Mouse (Mus musculus): ENCODE results near the gene Iqcf6. TPM values are rescaled to one million over a fixed set of nuclear protein-coding genes. Genes with fewer than 3 reads are reported as not detected.
"Not testable (repeated sequence)": the region's sequence is repeated elsewhere in the genome, so short reads cannot be mapped to it uniquely, and the experiment has no call there.

Gene Iqcf6
- polyA plus RNA-seq, 1 experiment from 2014 or later = not detected

DNA sequence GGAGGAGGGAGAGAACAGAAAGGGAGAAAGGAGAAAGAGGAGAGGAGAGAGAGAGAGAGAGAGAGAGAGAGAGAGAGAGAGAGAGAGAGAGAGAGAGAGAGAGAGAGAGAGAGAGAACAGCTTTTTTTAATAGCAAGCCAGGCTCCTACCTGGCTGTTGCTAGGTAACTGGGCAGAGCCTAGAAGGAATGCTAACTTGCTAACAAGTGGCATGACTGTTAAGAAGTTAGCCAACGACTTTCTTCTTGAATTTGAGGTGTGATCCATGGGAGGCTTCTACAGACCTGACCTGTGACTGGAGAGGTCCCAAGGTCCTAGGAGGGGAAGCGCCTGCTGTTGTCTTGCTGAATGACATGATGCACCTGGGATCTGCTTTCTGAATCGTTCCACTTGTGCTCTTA is 11.8 kb upstream of the Iqcf6 start:
- 16% methylated on average over 3 of the region's 3 CpGs for WGBS
- Histone ChIP-seq H3K9ac (ENCODE audit: low read length) (no peak overlapping the region), H3K27me3 (ENCODE audit: control insufficient read depth, insufficient read depth, low read length) (no peaks in the 10 kb centered on the region), H3K9me3 (replicated peaks; ENCODE audit: control insufficient read depth, low read length) (no peaks in the 10 kb centered on the region), H3K4me2 (ENCODE audit: low read depth, low read length) (no peak overlapping the region), H3K27ac (ENCODE audit: low read length) (no peak overlapping the region), H3K36me3 (ENCODE audit: control insufficient read depth, insufficient read depth, low read length) (no peaks in the 10 kb centered on the region), H3K4me3 (replicated peaks; ENCODE audit: low read length) (no peak overlapping the region), H3K4me1 (ENCODE audit: control insufficient read depth, insufficient read depth, low read length) (no peaks in the 10 kb centered on the region)
- ATAC-seq (ENCODE audit: insufficient read depth, low FRiP score) = no peak

DNA sequence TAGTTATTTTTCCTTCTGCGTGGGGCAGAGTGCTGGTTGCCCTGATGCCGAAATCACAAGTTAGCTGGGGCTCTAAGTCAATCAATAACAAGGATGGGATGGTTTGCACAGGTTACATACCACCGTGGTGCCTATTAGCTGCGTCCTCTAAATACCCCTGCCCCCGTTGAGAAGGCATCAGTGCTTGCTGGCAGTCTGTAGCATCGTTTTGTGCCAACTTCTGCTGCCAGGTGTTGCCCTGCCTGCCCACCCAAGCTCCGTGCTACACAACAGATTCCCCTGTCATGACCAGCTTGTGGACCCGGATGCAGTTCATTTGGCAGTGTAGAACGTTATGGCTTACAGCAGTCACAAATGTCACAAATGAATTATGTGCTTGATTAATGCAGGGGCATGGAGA is 10.1 kb upstream of the Iqcf6 start:
- H3K4me1 ChIP-seq (ENCODE audit: control insufficient read depth, insufficient read depth, low read length) = no peaks in the 10 kb centered on the region
- WGBS = 70% methylated on average over 9 of the region's 9 CpGs
- no peaks in the 10 kb centered on the region for H3K9me3 ChIP-seq (replicated peaks; ENCODE audit: control insufficient read depth, low read length)
- H3K9ac ChIP-seq (ENCODE audit: low read length) = no peak overlapping the region
- H3K27ac ChIP-seq (ENCODE audit: low read length) = no peak overlapping the region
- no peaks in the 10 kb centered on the region for H3K27me3 ChIP-seq (ENCODE audit: control insufficient read depth, insufficient read depth, low read length)
- H3K4me2 ChIP-seq (ENCODE audit: low read depth, low read length) = no peak overlapping the region
- ATAC-seq (ENCODE audit: insufficient read depth, low FRiP score) = no peak
- H3K36me3 ChIP-seq (ENCODE audit: control insufficient read depth, insufficient read depth, low read length) = no peaks in the 10 kb centered on the region
- H3K4me3 ChIP-seq (replicated peaks; ENCODE audit: low read length) = no peak overlapping the region

DNA sequence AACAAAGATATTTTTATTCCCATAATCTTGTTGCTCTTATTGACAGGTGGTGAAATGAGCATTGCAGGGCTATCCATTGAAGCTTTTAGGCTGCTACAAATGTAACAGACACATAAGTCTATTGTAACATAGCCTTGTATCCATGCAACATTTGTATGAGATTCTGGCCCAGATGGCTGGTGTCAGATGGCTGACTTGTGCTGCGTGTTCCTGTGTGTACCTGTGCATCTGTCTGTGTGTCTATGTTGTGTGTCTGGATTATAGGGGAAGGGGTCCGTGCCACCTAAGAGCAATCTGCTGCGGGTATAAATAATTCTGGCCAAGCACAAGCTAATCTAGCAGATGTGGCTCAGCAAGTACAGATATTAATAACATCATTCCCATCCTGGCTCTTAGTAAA is 8.9 kb upstream of the Iqcf6 start:
- H3K27me3 ChIP-seq (ENCODE audit: control insufficient read depth, insufficient read depth, low read length) = no peaks in the 10 kb centered on the region
- H3K4me3 ChIP-seq (replicated peaks; ENCODE audit: low read length) = no peak overlapping the region
- no peaks in the 10 kb centered on the region for H3K4me1 ChIP-seq (ENCODE audit: control insufficient read depth, insufficient read depth, low read length)
- H3K4me2 ChIP-seq (ENCODE audit: low read depth, low read length) = no peak overlapping the region
- H3K36me3 ChIP-seq (ENCODE audit: control insufficient read depth, insufficient read depth, low read length) = no peaks in the 10 kb centered on the region
- H3K9ac ChIP-seq (ENCODE audit: low read length) = no peak overlapping the region
- no peak for ATAC-seq (ENCODE audit: insufficient read depth, low FRiP score)
- 81% methylated on average over 3 of the region's 3 CpGs for WGBS
- no peak overlapping the region for H3K27ac ChIP-seq (ENCODE audit: low read length)
- no peaks in the 10 kb centered on the region for H3K9me3 ChIP-seq (replicated peaks; ENCODE audit: control insufficient read depth, low read length)

DNA sequence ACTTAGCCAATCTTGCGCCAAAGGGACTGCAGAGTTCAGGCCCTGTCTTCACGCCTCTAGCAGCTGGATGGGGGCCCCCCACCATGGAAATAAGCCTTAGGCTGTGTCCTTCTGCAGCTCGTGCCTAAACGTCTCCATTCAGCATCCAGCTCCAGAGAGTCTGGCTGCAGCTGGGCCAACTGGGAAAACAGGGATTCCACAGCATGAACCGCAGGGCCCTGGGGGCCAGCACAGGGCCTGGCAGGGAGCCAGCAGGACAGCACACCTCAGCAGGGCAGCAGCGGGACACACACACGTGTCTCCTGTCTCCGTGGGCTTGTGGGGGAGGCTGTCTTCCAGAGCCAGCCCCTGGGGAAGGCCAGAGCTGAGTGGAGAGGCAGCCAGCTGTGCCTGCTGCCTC is 1.4 kb downstream of the Iqcf6 start:
- not testable (repeated sequence) for H3K4me3 ChIP-seq (replicated peaks; ENCODE audit: low read length); H3K4me1 ChIP-seq (ENCODE audit: control insufficient read depth, insufficient read depth, low read length); H3K27me3 ChIP-seq (ENCODE audit: control insufficient read depth, insufficient read depth, low read length); H3K4me2 ChIP-seq (ENCODE audit: low read depth, low read length); H3K9ac ChIP-seq (ENCODE audit: low read length); H3K27ac ChIP-seq (ENCODE audit: low read length); H3K36me3 ChIP-seq (ENCODE audit: control insufficient read depth, insufficient read depth, low read length); H3K9me3 ChIP-seq (replicated peaks; ENCODE audit: control insufficient read depth, low read length); ATAC-seq (ENCODE audit: insufficient read depth, low FRiP score)
- 17% methylated on average over 8 of the region's 8 CpGs for WGBS

DNA sequence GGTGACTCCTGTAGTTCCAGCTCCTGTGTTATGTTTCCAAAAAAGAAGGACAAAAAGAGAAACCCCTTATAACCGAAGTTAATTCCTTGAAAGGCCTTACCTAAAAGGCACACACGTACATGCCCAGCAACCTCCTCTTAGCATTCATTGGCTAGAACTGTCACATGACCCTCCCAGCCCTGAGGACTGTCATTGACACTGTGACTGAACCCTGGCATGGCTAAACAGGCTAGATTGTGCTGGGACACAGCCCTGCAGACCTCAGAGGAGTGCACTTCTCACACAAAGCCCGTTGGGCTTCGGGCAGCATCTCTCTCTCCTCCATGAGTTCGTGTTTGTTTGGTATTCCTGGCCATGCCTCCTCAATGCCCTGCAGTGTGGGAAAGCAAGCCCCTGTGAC is 5.8 kb downstream of the Iqcf6 start:
- H3K36me3 ChIP-seq (ENCODE audit: control insufficient read depth, insufficient read depth, low read length) = no peaks in the 10 kb centered on the region
- H3K4me2 ChIP-seq (ENCODE audit: low read depth, low read length) = no peak overlapping the region
- H3K4me3 ChIP-seq (replicated peaks; ENCODE audit: low read length) = no peak overlapping the region
- H3K9ac ChIP-seq (ENCODE audit: low read length) = no peak overlapping the region
- no peaks in the 10 kb centered on the region for H3K4me1 ChIP-seq (ENCODE audit: control insufficient read depth, insufficient read depth, low read length)
- no peak for ATAC-seq (ENCODE audit: insufficient read depth, low FRiP score)
- 54% methylated on average over 5 of the region's 5 CpGs for WGBS
- no peaks in the 10 kb centered on the region for H3K9me3 ChIP-seq (replicated peaks; ENCODE audit: control insufficient read depth, low read length)
- H3K27ac ChIP-seq (ENCODE audit: low read length) = no peak overlapping the region
- no peaks in the 10 kb centered on the region for H3K27me3 ChIP-seq (ENCODE audit: control insufficient read depth, insufficient read depth, low read length)

DNA sequence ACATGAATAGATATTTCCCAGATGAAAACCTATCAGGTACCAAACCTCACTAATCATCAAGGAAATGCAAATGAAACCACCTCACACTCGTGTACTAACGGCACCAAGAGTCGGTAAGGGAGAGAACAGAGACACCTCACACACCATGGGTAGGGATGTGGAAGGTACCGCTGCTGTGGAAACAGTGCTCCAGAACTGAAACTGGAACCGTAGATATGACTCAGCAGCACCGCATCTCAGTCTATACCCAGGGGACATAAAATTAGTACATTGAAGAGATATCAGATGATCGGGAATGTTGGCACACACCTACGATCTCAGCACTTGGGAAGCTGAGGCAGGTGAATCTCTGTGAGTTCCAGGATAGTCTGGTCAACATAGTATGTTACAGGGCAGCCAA is 11.8 kb downstream of the Iqcf6 start:
- ATAC-seq (ENCODE audit: insufficient read depth, low FRiP score) = no peak

DNA sequence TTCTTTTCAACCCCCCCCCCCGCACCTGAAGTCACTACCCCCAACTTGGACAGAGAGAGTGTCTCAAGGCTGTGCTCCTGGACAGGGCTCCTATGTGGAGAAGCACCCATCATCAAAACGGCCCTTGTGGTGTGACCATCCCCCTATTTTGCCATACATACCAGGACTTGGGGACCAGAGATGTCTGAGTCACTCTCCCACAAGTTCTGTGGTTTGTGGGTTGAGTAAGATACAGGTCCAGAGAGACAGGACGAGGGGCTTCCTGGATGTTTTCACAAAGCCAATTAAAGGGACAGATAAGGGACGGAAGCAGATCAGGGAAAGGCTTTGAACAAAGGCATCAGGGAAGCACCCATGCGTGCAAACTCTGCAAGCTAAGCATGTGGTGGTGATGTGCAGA is 15.0 kb downstream of the Iqcf6 start:
- H3K27ac ChIP-seq (ENCODE audit: low read length) = no peak overlapping the region
- H3K4me1 ChIP-seq (ENCODE audit: control insufficient read depth, insufficient read depth, low read length) = no peaks in the 10 kb centered on the region
- no peaks in the 10 kb centered on the region for H3K36me3 ChIP-seq (ENCODE audit: control insufficient read depth, insufficient read depth, low read length)
- no peak overlapping the region for H3K4me2 ChIP-seq (ENCODE audit: low read depth, low read length)
- WGBS = 63% methylated on average over 5 of the region's 5 CpGs
- ATAC-seq (ENCODE audit: insufficient read depth, low FRiP score) = no peak
- no peak overlapping the region for H3K9ac ChIP-seq (ENCODE audit: low read length)
- no peak overlapping the region for H3K4me3 ChIP-seq (replicated peaks; ENCODE audit: low read length)
- H3K27me3 ChIP-seq (ENCODE audit: control insufficient read depth, insufficient read depth, low read length) = no peaks in the 10 kb centered on the region
- no peaks in the 10 kb centered on the region for H3K9me3 ChIP-seq (replicated peaks; ENCODE audit: control insufficient read depth, low read length)

More for the DNA sequence above, 11.8 kb downstream of the Iqcf6 start:
- no peaks in the 10 kb centered on the region for H3K36me3 ChIP-seq (ENCODE audit: control insufficient read depth, insufficient read depth, low read length)
- H3K9me3 ChIP-seq (replicated peaks; ENCODE audit: control insufficient read depth, low read length) = no peaks in the 10 kb centered on the region
- H3K27me3 ChIP-seq (ENCODE audit: control insufficient read depth, insufficient read depth, low read length) = no peaks in the 10 kb centered on the region
- no peak overlapping the region for H3K4me2 ChIP-seq (ENCODE audit: low read depth, low read length)
- no peak overlapping the region for H3K9ac ChIP-seq (ENCODE audit: low read length)
- H3K4me3 ChIP-seq (replicated peaks; ENCODE audit: low read length) = no peak overlapping the region
- no peaks in the 10 kb centered on the region for H3K4me1 ChIP-seq (ENCODE audit: control insufficient read depth, insufficient read depth, low read length)
- H3K27ac ChIP-seq (ENCODE audit: low read length) = no peak overlapping the region
- WGBS = 93% methylated on average over 8 of the region's 8 CpGs

DNA sequence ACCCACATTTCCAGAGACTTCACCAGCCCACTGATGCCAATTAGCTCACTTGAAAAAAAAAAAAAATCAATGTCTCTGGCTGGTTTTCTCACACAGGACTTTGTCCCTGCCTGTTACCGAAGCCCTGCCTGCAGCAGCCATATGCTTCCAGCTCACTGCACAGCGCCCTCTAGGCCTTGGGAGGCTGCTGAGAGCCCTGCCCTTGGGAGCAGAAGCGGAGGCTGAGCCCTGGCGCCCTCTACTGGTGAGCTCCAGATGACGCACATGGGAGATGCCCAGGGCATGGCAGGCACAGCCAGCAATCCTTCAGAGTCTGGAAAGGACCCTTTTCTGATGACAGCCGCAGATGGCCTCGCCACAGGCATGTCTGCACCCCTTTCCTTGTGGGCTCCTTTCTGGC is 16.7 kb downstream of the Iqcf6 start:
- no peaks in the 10 kb centered on the region for H3K9me3 ChIP-seq (replicated peaks; ENCODE audit: control insufficient read depth, low read length)
- H3K4me1 ChIP-seq (ENCODE audit: control insufficient read depth, insufficient read depth, low read length) = no peaks in the 10 kb centered on the region
- H3K4me2 ChIP-seq (ENCODE audit: low read depth, low read length) = no peak overlapping the region
- peaks cover 5% of the 10 kb centered on the region for H3K27me3 ChIP-seq (ENCODE audit: control insufficient read depth, insufficient read depth, low read length)
- H3K27ac ChIP-seq (ENCODE audit: low read length) = no peak overlapping the region
- no peak for ATAC-seq (ENCODE audit: insufficient read depth, low FRiP score)
- H3K4me3 ChIP-seq (replicated peaks; ENCODE audit: low read length) = no peak overlapping the region
- no peaks in the 10 kb centered on the region for H3K36me3 ChIP-seq (ENCODE audit: control insufficient read depth, insufficient read depth, low read length)
- 24% methylated on average over 7 of the region's 7 CpGs for WGBS
- no peak overlapping the region for H3K9ac ChIP-seq (ENCODE audit: low read length)

DNA sequence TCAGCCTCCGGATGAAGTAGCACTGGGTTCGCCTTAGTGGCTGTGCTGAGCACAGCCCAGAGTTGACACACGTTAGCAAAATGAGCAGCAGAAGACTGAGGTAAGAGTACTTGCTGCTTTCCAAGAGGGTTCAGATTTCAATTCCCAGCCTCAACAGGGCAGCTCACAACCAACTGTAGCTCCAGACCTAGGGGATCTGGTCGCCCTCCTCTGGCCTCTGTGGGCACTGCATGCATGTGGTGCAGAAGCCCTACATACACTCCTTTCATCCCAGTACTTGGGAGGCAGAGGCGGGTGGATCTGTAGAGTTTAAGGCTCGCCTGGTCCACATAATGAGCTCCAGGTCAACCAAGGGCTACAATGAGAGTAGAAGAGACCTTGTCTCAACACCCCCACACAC is 17.4 kb downstream of the Iqcf6 start:
- no peak for ATAC-seq (ENCODE audit: insufficient read depth, low FRiP score)

DNA sequence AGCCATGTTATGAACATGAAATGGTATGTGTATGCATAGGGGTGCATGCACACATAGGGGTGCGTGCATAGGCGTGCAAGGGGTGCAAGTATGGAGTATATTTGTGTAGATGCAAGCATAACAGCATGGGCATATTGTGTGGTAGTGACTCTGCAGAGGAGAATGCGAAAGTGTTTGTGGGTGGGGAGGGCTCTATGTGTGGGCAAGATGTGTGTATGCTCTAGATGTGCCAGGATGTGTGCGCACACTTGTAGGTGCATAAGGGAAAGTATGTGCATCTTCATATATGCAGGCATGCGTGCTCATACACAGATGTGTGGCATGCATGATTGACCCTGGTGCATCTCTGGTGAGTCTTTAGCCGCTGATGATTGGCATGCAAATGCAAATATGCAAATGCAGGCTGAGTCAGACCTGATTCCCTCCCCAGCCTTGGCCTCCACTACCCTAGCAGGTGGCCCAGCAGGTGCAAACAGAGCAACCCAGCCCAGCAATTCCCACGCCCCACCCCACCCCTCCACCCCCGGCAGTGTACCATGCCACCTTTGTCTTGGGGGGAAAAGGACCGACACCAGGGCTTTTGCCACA is 19.4 kb downstream of the Iqcf6 start:
- 73% methylated on average over 9 of the region's 9 CpGs for WGBS
- H3K36me3 ChIP-seq (ENCODE audit: control insufficient read depth, insufficient read depth, low read length) = no peaks in the 10 kb centered on the region
- peaks cover 5% of the 10 kb centered on the region for H3K27me3 ChIP-seq (ENCODE audit: control insufficient read depth, insufficient read depth, low read length)
- no peak overlapping the region for H3K4me2 ChIP-seq (ENCODE audit: low read depth, low read length)
- ATAC-seq (ENCODE audit: insufficient read depth, low FRiP score) = no peak
- H3K4me1 ChIP-seq (ENCODE audit: control insufficient read depth, insufficient read depth, low read length) = no peaks in the 10 kb centered on the region
- no peak overlapping the region for H3K9ac ChIP-seq (ENCODE audit: low read length)
- no peak overlapping the region for H3K27ac ChIP-seq (ENCODE audit: low read length)
- no peak overlapping the region for H3K4me3 ChIP-seq (replicated peaks; ENCODE audit: low read length)
- no peaks in the 10 kb centered on the region for H3K9me3 ChIP-seq (replicated peaks; ENCODE audit: control insufficient read depth, low read length)

More for the DNA sequence above, 17.4 kb downstream of the Iqcf6 start:
- Histone ChIP-seq H3K4me3 (replicated peaks; ENCODE audit: low read length) (no peak overlapping the region), H3K4me1 (ENCODE audit: control insufficient read depth, insufficient read depth, low read length) (no peaks in the 10 kb centered on the region), H3K27ac (ENCODE audit: low read length) (no peak overlapping the region), H3K36me3 (ENCODE audit: control insufficient read depth, insufficient read depth, low read length) (no peaks in the 10 kb centered on the region), H3K9ac (ENCODE audit: low read length) (no peak overlapping the region), H3K27me3 (ENCODE audit: control insufficient read depth, insufficient read depth, low read length) (peaks cover 5% of the 10 kb centered on the region), H3K9me3 (replicated peaks; ENCODE audit: control insufficient read depth, low read length) (no peaks in the 10 kb centered on the region), H3K4me2 (ENCODE audit: low read depth, low read length) (no peak overlapping the region)
- WGBS = 69% methylated on average over 6 of the region's 6 CpGs

Data from stomach, embryonic 16.5 days (tissue).